Mouse (Mus musculus) MEL (cell line): ENCODE measurements at regions not wholly inside any gene's neighbourhood (a gene's known extent, or its start where the extent isn't known, plus 50 kb on each side); places are given as distances from the start of the nearest gene placed in this dataset.

Experiments used
- CHD2 ChIP-seq: IDR thresholded peaks from 2 replicates; pipeline ENCODE4 v1.6.1; 2011; ENCODE audit warnings: low read length, improper control_type of control experiment
- CTCF ChIP-seq, 3 experiments: IDR thresholded peaks in 2 of 3; conservative IDR thresholded peaks in 1 of 3; 2 replicates each; pipeline ENCODE4 v1.5.1; 2011 to 2012; ENCODE audit warnings: low read length in 3 of 3, low read depth in 2 of 3, mild to moderate bottlenecking in 2 of 3, improper control_type of control experiment in 1 of 3, inconsistent platforms in 1 of 3, mixed read lengths in 1 of 3, moderate library complexity in 1 of 3; ENCODE audit not compliant: control insufficient read depth in 1 of 3, insufficient read depth in 1 of 3, poor library complexity in 1 of 3, severe bottlenecking in 1 of 3
- EP300 ChIP-seq, 2 experiments: IDR thresholded peaks; 2 replicates each; pipeline ENCODE4 v1.6.1; 2011; ENCODE audit warnings: improper control_type of control experiment in 2 of 2, low read length in 2 of 2, low read depth in 1 of 2, mild to moderate bottlenecking in 1 of 2
- JUND ChIP-seq: IDR thresholded peaks from 2 replicates; pipeline ENCODE4 v1.6.1; 2011; ENCODE audit warnings: low read depth, mild to moderate bottlenecking, improper control_type of control experiment, low read length
- MAZ ChIP-seq: IDR thresholded peaks from 2 replicates; pipeline ENCODE4 v1.6.1; 2012; ENCODE audit warnings: low read depth, mild to moderate bottlenecking, inconsistent platforms, low read length, improper control_type of control experiment
- MXI1 ChIP-seq: IDR thresholded peaks from 2 replicates; pipeline ENCODE4 v1.6.1; 2011; ENCODE audit warnings: mild to moderate bottlenecking, low read depth, low read length, improper control_type of control experiment
- NRF1 ChIP-seq: IDR thresholded peaks from 2 replicates; pipeline ENCODE4 v1.6.1; 2014; ENCODE audit warnings: low read depth, mild to moderate bottlenecking, inconsistent platforms, low read length, improper control_type of control experiment, moderate library complexity; ENCODE audit not compliant: poor library complexity, insufficient read depth, severe bottlenecking
- POLR2A ChIP-seq, 2 experiments: IDR thresholded peaks; 2 replicates each; pipeline ENCODE4 v1.6.1; 2011 to 2012; ENCODE audit warnings: low read length in 2 of 2, mild to moderate bottlenecking in 2 of 2, control low read depth in 1 of 2, improper control_type of control experiment in 1 of 2, low read depth in 1 of 2, moderate library complexity in 1 of 2; ENCODE audit not compliant: control insufficient read depth in 1 of 2, insufficient read depth in 1 of 2, poor library complexity in 1 of 2
- SMC3 ChIP-seq: IDR thresholded peaks from 2 replicates; pipeline ENCODE4 v1.6.1; 2011; ENCODE audit warnings: low read depth, low read length, improper control_type of control experiment
- TBP ChIP-seq: IDR thresholded peaks from 2 replicates; pipeline ENCODE4 v1.8.0; 2011; ENCODE audit warnings: low read depth, low read length, improper control_type of control experiment
- ZNF384 ChIP-seq: IDR thresholded peaks from 2 replicates; pipeline ENCODE4 v1.6.1; 2012; ENCODE audit warnings: low read depth, mild to moderate bottlenecking, inconsistent platforms, low read length, improper control_type of control experiment

- TF ChIP-seq TBP (no peak), JUND (no peak), POLR2A (IDR thresholded peaks at IDR 0.05; ENCODE audit: control insufficient read depth in 1 of 2, insufficient read depth in 1 of 2, low read depth in 1 of 2, low read length in 2 of 2, poor library complexity in 1 of 2) (no peak), CTCF (IDR thresholded peaks at IDR 0.05 in 2 of 3, conservative IDR thresholded peaks at IDR 0.05 in 1 of 3; ENCODE audit: control insufficient read depth in 1 of 3, insufficient read depth in 1 of 3, low read depth in 2 of 3, low read length in 3 of 3, poor library complexity in 1 of 3, severe bottlenecking in 1 of 3) (no peak), EP300 (IDR thresholded peaks at IDR 0.05; ENCODE audit: low read depth in 1 of 2, low read length in 2 of 2) (no peak), NRF1 (no peak), SMC3 (no peak), MXI1 (no peak), ZNF384 (no peak), MAZ (no peak), CHD2 (no peak)
Observed at GRCm38 (mm10) chrX:72328822-72329221, 54.2 kb upstream of the Gabre start.
